Mouse (Mus musculus): ENCODE measurements at regions not wholly inside any gene's neighbourhood (a gene's known extent, or its start where the extent isn't known, plus 50 kb on each side); places are given as distances from the start of the nearest gene placed in this dataset.

DNA sequence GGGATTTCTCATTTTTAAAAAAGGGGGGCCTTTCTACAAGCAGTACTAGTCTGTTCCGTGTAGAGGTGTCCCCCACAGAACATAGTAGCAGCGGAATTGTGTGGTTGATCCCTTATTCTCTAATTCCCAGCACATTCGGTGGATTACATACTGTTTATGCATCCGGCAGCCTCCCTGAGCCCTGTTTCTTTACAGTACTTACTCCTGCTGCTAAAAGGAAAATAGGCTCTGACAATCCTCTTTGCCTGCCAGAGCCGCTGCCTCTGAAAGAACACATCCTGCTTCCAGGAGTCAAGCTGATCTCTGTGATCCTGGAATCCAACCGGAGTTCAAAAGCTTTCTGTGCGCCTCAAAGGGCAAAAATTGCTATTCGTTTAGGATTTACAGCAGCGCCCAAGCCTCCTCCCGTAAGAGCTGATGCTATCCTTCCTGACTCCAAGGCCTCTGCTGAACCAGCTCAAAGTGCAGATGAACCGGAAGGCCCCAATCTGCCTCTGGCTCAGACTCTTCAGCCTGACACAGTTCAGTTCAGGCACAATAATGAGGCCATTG, 936.6 kb downstream of the Ndufa4 start:
- intact Hi-C loops (cut with DNase I): no loop called here

GRCm38 (mm10) chr6:10969841-10970536, 937.3 kb downstream of the Ndufa4 start:
- DNase-seq: peak; percentile 66
- intact Hi-C loops (cut with DNase I): no loop called here

More for the DNA sequence above, 936.6 kb downstream of the Ndufa4 start:
- peak; percentile 50 for DNase-seq

DNA sequence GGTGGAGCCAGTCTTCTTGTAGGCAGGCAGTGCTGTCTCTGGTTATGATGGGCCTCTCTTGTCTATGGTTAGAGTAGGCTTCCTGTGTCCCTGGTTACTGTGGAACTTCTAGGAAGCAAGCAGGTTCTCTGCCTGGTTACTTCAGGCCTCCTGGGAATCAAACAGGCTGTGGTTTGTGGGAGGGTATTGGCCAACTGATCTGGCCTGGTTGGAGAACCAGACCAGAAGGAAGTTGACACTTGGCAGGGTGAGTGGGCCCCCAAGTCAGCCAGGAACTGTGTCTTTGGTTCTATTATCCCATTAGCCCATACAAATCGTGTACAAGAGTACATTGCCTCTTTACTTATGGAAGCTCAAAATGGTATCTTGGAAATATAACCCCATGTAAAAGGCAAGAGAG, 963.8 kb downstream of the Ndufa4 start:
- intact Hi-C loops (cut with DNase I): no loop called here
- DNase-seq: no peak

DNA sequence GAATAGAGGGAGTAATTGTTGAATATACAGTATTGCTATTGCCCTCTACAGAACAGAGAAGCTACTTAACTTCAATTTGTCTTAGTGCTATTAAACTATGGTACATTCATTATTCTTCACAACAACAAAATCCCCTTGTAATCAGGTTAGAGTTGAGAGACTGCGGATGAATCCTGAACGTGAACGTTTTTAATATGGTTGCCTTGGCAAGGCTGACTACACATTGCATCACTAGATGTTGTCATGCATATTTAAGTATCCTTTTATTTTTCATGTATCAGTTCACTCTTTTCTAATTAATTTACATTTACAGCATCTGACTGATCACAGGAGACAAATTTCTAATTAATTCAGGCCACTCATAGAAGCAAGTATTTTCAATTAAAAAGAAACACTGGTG, 965.8 kb downstream of the Ndufa4 start:
- intact Hi-C loops (cut with DNase I): no loop called here
- DNase-seq: no peak

All from left cerebral cortex, postnatal 4 days (tissue).